Mouse (Mus musculus) hindbrain, embryonic 16.5 days (tissue): Measurements from ENCODE around the gene Il11ra2. TPM values are rescaled to one million over a fixed set of nuclear protein-coding genes. Genes with fewer than 3 reads are reported as not detected.

Experiments used
- polyA plus RNA-seq: library from polyadenylated mRNA; unstranded; fragments of >200 nt; fragmentation: Nextera tagmentation; extraction: Ambion mirVana; gene quantifications from 2 replicates; pipeline ENCODE4 v1.2.1, GENCODE M21; 2015

The Il11ra2 gene
- polyA plus RNA-seq, 1 experiment from 2014 or later = not detected

Other genes with a start within 250 kb of the Il11ra2 start
- not detected in 2 replicates for gene Gm21586, start 222.5 kb downstream of the Il11ra2 start, polyA plus RNA-seq
- gene Gm2163, start 195.1 kb downstream of the Il11ra2 start, polyA plus RNA-seq = 0.26 and 0.37 TPM in 2 replicates
- gene Fam205a2, start 133.7 kb downstream of the Il11ra2 start, polyA plus RNA-seq = not detected in 2 replicates
- not detected in 2 replicates for gene Gm10591, start 49.7 kb downstream of the Il11ra2 start, polyA plus RNA-seq
- 0.39 TPM in 1 of 2 replicates, not detected in the other for gene Gm2564, start 32.2 kb downstream of the Il11ra2 start, polyA plus RNA-seq
- not detected in 2 replicates for gene Ccl27b, start 6.6 kb downstream of the Il11ra2 start, polyA plus RNA-seq
- gene 4930578G10Rik, start 73.7 kb upstream of the Il11ra2 start, polyA plus RNA-seq = 0.38 TPM in 1 of 2 replicates, not detected in the other
- gene Ccl19, start 94.7 kb upstream of the Il11ra2 start, polyA plus RNA-seq = 0.22 and 0.28 TPM in 2 replicates
- gene Ccl21a, start 112.1 kb upstream of the Il11ra2 start, polyA plus RNA-seq = 1.6 and 3.2 TPM in 2 replicates
- gene Fam205a1, start 192.0 kb upstream of the Il11ra2 start, polyA plus RNA-seq = 0.07 and 0.10 TPM in 2 replicates
- 0.65 and 0.66 TPM in 2 replicates for gene Gm12394, start 194.9 kb upstream of the Il11ra2 start, polyA plus RNA-seq
- gene Fam205c, start 212.3 kb upstream of the Il11ra2 start, polyA plus RNA-seq = 1.9 and 2.0 TPM in 2 replicates